Mouse (Mus musculus) CH12.LX (cell line): ENCODE measurements at regions not wholly inside any gene's neighbourhood (a gene's known extent, or its start where the extent isn't known, plus 50 kb on each side); places are given as distances from the start of the nearest gene placed in this dataset.

ENCODE experiments used
- DNase-seq: peaks from one replicate; pipeline ENCODE4 v3.0.0-alpha.2; 2013; ENCODE audit errors: extremely low read depth
- H3K27ac ChIP-seq: 2 replicates; pipeline ENCODE4 v1.5.1; 2012; ENCODE audit warnings: low read depth, mild to moderate bottlenecking, control low read depth, moderate library complexity; ENCODE audit not compliant: insufficient read depth
- H3K27me3 ChIP-seq: replicated peaks from 2 replicates; pipeline ENCODE3; 2012; ENCODE audit warnings: inconsistent platforms
- H3K36me3 ChIP-seq, 2 experiments: replicated peaks in 1 of 2; 2 replicates each; pipeline versions ENCODE3 to v1.6.1; 2012; ENCODE audit warnings: inconsistent platforms in 1 of 2, low read length in 1 of 2, mild to moderate bottlenecking in 1 of 2, mixed read lengths in 1 of 2, moderate library complexity in 1 of 2; ENCODE audit not compliant: control insufficient read depth in 1 of 2, insufficient read depth in 1 of 2
- H3K4me1 ChIP-seq, 2 experiments: 2 replicates each; pipeline ENCODE4 v1.6.1; 2012; ENCODE audit warnings: inconsistent platforms in 1 of 2, moderate library complexity in 1 of 2; ENCODE audit not compliant: insufficient read depth in 2 of 2, control insufficient read depth in 1 of 2
- H3K4me2 ChIP-seq: 2 replicates; pipeline ENCODE4 v1.6.1; 2012; ENCODE audit warnings: low read depth, mild to moderate bottlenecking, control low read depth; ENCODE audit not compliant: poor library complexity, insufficient read depth, severe bottlenecking
- H3K4me3 ChIP-seq, 3 experiments: fragments of 150-350 bp in 1 of 3; sonication (generic) in 1 of 3; replicated peaks in 1 of 3; 2 replicates each; pipeline versions ENCODE3 to v1.5.1; 2011 to 2012; ENCODE audit warnings: low read depth in 2 of 3, low read length in 2 of 3, mild to moderate bottlenecking in 2 of 3, moderate library complexity in 2 of 3, control low read depth in 1 of 3, improper control_type of control experiment in 1 of 3, inconsistent platforms in 1 of 3, mixed read lengths in 1 of 3; ENCODE audit not compliant: poor library complexity in 1 of 3
- H3K79me2 ChIP-seq: replicated peaks from 2 replicates; pipeline ENCODE4 v1.6.1; 2012; ENCODE audit warnings: mild to moderate bottlenecking, moderate library complexity; ENCODE audit not compliant: control insufficient read depth, poor library complexity, insufficient read depth, severe bottlenecking; ENCODE audit errors: extremely low read depth
- H3K9ac ChIP-seq: 2 replicates; pipeline ENCODE4 v1.6.1; 2012; ENCODE audit warnings: low read depth, mild to moderate bottlenecking, control low read depth, moderate library complexity; ENCODE audit not compliant: insufficient read depth
- H3K9me3 ChIP-seq: replicated peaks from 2 replicates; pipeline ENCODE3; 2012; ENCODE audit warnings: low read length, inconsistent platforms, mixed read lengths
- BHLHE40 ChIP-seq: IDR thresholded peaks from 2 replicates; pipeline ENCODE4 v1.6.1; 2011; ENCODE audit warnings: mild to moderate bottlenecking, low read depth, low read length, improper control_type of control experiment
- CHD1 ChIP-seq: IDR thresholded peaks from 2 replicates; pipeline ENCODE4 v1.6.1; 2012; ENCODE audit warnings: low read depth, low read length, improper control_type of control experiment, inconsistent platforms
- CHD2 ChIP-seq: IDR thresholded peaks from 2 replicates; pipeline ENCODE4 v1.6.1; 2011; ENCODE audit warnings: low read length, improper control_type of control experiment
- E2F4 ChIP-seq: IDR thresholded peaks from 2 replicates; pipeline ENCODE4 v1.6.1; 2011; ENCODE audit warnings: low read depth, low read length, improper control_type of control experiment; ENCODE audit not compliant: insufficient replicate concordance
- ELF1 ChIP-seq: IDR thresholded peaks from 2 replicates; pipeline ENCODE4 v1.6.1; 2014; ENCODE audit warnings: low read depth, mild to moderate bottlenecking, inconsistent platforms, low read length, improper control_type of control experiment
- EP300 ChIP-seq: IDR thresholded peaks from 2 replicates; pipeline ENCODE4 v1.6.1; 2011; ENCODE audit warnings: low read length, improper control_type of control experiment
- ETS1 ChIP-seq: conservative IDR thresholded peaks from 2 replicates; pipeline ENCODE4 v1.6.1; 2012; ENCODE audit warnings: low read depth, mild to moderate bottlenecking, inconsistent platforms, low read length, improper control_type of control experiment, moderate library complexity
- JUN ChIP-seq: IDR thresholded peaks from 2 replicates; pipeline ENCODE4 v1.6.1; 2011; ENCODE audit warnings: low read depth, mild to moderate bottlenecking, low read length, improper control_type of control experiment, moderate library complexity; ENCODE audit not compliant: insufficient read depth
- JUND ChIP-seq: conservative IDR thresholded peaks from 2 replicates; pipeline ENCODE4 v1.6.1; 2011; ENCODE audit warnings: low read depth, low read length, improper control_type of control experiment
- KAT2A ChIP-seq: IDR thresholded peaks from 2 replicates; pipeline ENCODE4 v1.6.1; 2012; ENCODE audit warnings: low read length, improper control_type of control experiment, inconsistent platforms; ENCODE audit not compliant: insufficient replicate concordance
- MAFK ChIP-seq: IDR thresholded peaks from 2 replicates; pipeline ENCODE4 v1.6.1; 2011; ENCODE audit warnings: low read length, improper control_type of control experiment; ENCODE audit not compliant: insufficient replicate concordance
- MAX ChIP-seq: IDR thresholded peaks from 2 replicates; pipeline ENCODE4 v1.6.1; 2011; ENCODE audit warnings: low read length, improper control_type of control experiment
- MAZ ChIP-seq: IDR thresholded peaks from 2 replicates; pipeline ENCODE4 v1.6.1; 2012; ENCODE audit warnings: low read depth, mild to moderate bottlenecking, inconsistent platforms, low read length, improper control_type of control experiment, moderate library complexity
- MEF2A ChIP-seq: IDR thresholded peaks from 2 replicates; pipeline ENCODE4 v1.6.1; 2014; ENCODE audit warnings: low read depth, mild to moderate bottlenecking, inconsistent platforms, low read length, improper control_type of control experiment, borderline replicate concordance
- MYC ChIP-seq: IDR thresholded peaks from 2 replicates; pipeline ENCODE4 v1.6.1; 2011; ENCODE audit warnings: low read depth, mild to moderate bottlenecking, improper control_type of control experiment, low read length
- NELFE ChIP-seq: IDR thresholded peaks from 2 replicates; pipeline ENCODE4 v1.6.1; 2011; ENCODE audit warnings: low read depth, low read length, improper control_type of control experiment
- PAX5 ChIP-seq: IDR thresholded peaks from 2 replicates; pipeline ENCODE4 v1.6.1; 2012; ENCODE audit warnings: low read length, inconsistent platforms, mixed read lengths
- POLR2A ChIP-seq: IDR thresholded peaks from 2 replicates; pipeline ENCODE4 v1.6.1; 2011; ENCODE audit warnings: low read depth, mild to moderate bottlenecking, improper control_type of control experiment, low read length
- RCOR1 ChIP-seq: conservative IDR thresholded peaks from 2 replicates; pipeline ENCODE4 v1.6.1; 2012; ENCODE audit warnings: low read depth, mild to moderate bottlenecking, inconsistent platforms, low read length, improper control_type of control experiment
- SIN3A ChIP-seq: IDR thresholded peaks from 2 replicates; pipeline ENCODE4 v1.6.1; 2012; ENCODE audit warnings: low read length, improper control_type of control experiment, inconsistent platforms
- SMC3 ChIP-seq: IDR thresholded peaks from 2 replicates; pipeline ENCODE4 v1.6.1; 2011; ENCODE audit warnings: low read depth, low read length, improper control_type of control experiment
- USF1 ChIP-seq: IDR thresholded peaks from 2 replicates; pipeline ENCODE4 v1.6.1; 2014; ENCODE audit warnings: low read depth, mild to moderate bottlenecking, inconsistent platforms, low read length, improper control_type of control experiment
- USF2 ChIP-seq: conservative IDR thresholded peaks from 2 replicates; pipeline ENCODE4 v1.6.1; 2011; ENCODE audit warnings: low read depth, low read length, improper control_type of control experiment
- ZKSCAN1 ChIP-seq: IDR thresholded peaks from 2 replicates; pipeline ENCODE4 v1.6.1; 2012; ENCODE audit warnings: low read depth, inconsistent platforms, low read length, improper control_type of control experiment, borderline replicate concordance
- ZMIZ1 ChIP-seq: IDR thresholded peaks from 2 replicates; pipeline ENCODE4 v1.6.1; 2012; ENCODE audit warnings: low read depth, mild to moderate bottlenecking, inconsistent platforms, low read length, improper control_type of control experiment
- dilution Hi-C: fragments of 300-500 bp; cut with MboI; formaldehyde crosslinking; loops from 2 replicates; pipeline ENCODE4 v1.14.3; 2020; ENCODE audit warnings: low sequenced_read_pairs; ENCODE audit not compliant: extremely low pct_unique_long_range_greater_than_20kb, extremely low pct_ligation_motif_present
- in situ Hi-C: fragments of 300-500 bp; cut with MboI; formaldehyde crosslinking; loops from 3 replicates; pipeline ENCODE4 v1.14.3; 2019; ENCODE audit warnings: low sequenced_read_pairs, low pct_ligation_motif_present, low pct_unique_long_range_greater_than_20kb, mixed read lengths

GRCm38 (mm10) chr2:50573455-50573854 is 276.9 kb upstream of the Mmadhc start:
- no peak for DNase-seq
- no peaks in the 10 kb centered on the region for H3K9me3 ChIP-seq
- in situ Hi-C loops (no loop called here), dilution Hi-C loops (no loop called here)
- H3K4me2 ChIP-seq: no peak overlapping the region
- TF ChIP-seq CHD2 (no peak), ZKSCAN1 (no peak), E2F4 (no peak), ETS1 (no peak), BHLHE40 (no peak), USF1 (no peak), NELFE (no peak), JUN (no peak), JUND (no peak), ELF1 (no peak), EP300 (no peak), RCOR1 (no peak), PAX5 (no peak), MAZ (no peak), KAT2A (no peak), MEF2A (no peak), USF2 (no peak), MAX (no peak)
- H3K9ac ChIP-seq: no peak overlapping the region
- no peaks in the 10 kb centered on the region for H3K36me3 ChIP-seq
- H3K27ac ChIP-seq: no peak overlapping the region
- H3K4me3 ChIP-seq: no peak overlapping the region
- H3K79me2 ChIP-seq: no peaks in the 10 kb centered on the region
- H3K27me3 ChIP-seq: no peaks in the 10 kb centered on the region
- H3K4me1 ChIP-seq: no peaks in the 10 kb centered on the region

- no peak for DNase-seq
- in situ Hi-C loops: no loop called here
- no peak overlapping the region for H3K4me2 ChIP-seq
- dilution Hi-C loops: no loop called here
- H3K79me2 ChIP-seq: no peaks in the 10 kb centered on the region
- no peaks in the 10 kb centered on the region for H3K27me3 ChIP-seq
- no peak overlapping the region for H3K27ac ChIP-seq
- TF ChIP-seq SIN3A (no peak), ELF1 (no peak), CHD1 (no peak), CHD2 (no peak), ZKSCAN1 (no peak), SMC3 (no peak), POLR2A (no peak), MAFK (no peak), PAX5 (no peak), MYC (no peak), BHLHE40 (no peak), ZMIZ1 (no peak)
- no peaks in the 10 kb centered on the region for H3K4me1 ChIP-seq
- no peak overlapping the region for H3K4me3 ChIP-seq
- H3K36me3 ChIP-seq: no peaks in the 10 kb centered on the region
- H3K9me3 ChIP-seq: no peaks in the 10 kb centered on the region
- H3K9ac ChIP-seq: no peak overlapping the region
These were observed 274.4 kb upstream of the Mmadhc start for GRCm38 (mm10) chr2:50571021-50571420.
